Mouse (Mus musculus) MEL (cell line): Measurements from ENCODE around the gene Asic3.
A peak's percentile ranks its signal among the peaks of the same experiment; 100 is the strongest.

Experiments
- CTCF ChIP-seq, 3 experiments: IDR thresholded peaks in 2 of 3; conservative IDR thresholded peaks in 1 of 3; 2 replicates each; pipeline ENCODE4 v1.5.1; 2011 to 2012; ENCODE audit warnings: low read length in 3 of 3, low read depth in 2 of 3, mild to moderate bottlenecking in 2 of 3, improper control_type of control experiment in 1 of 3, inconsistent platforms in 1 of 3, mixed read lengths in 1 of 3, moderate library complexity in 1 of 3; ENCODE audit not compliant: control insufficient read depth in 1 of 3, insufficient read depth in 1 of 3, poor library complexity in 1 of 3, severe bottlenecking in 1 of 3
- E2F4 ChIP-seq: IDR thresholded peaks from 2 replicates; pipeline ENCODE4 v1.6.1; 2011; ENCODE audit warnings: low read depth, low read length, improper control_type of control experiment, borderline replicate concordance
- ETS1 ChIP-seq: IDR thresholded peaks from 2 replicates; pipeline ENCODE4 v1.6.1; 2012; ENCODE audit warnings: low read depth, mild to moderate bottlenecking, inconsistent platforms, low read length, improper control_type of control experiment, moderate library complexity
- GABPA ChIP-seq: IDR thresholded peaks from 2 replicates; pipeline ENCODE4 v1.6.1; 2012; ENCODE audit warnings: low read depth, mild to moderate bottlenecking, inconsistent platforms, low read length, improper control_type of control experiment, moderate library complexity
- HCFC1 ChIP-seq: IDR thresholded peaks from 2 replicates; pipeline ENCODE4 v1.6.1; 2012; ENCODE audit warnings: low read depth, mild to moderate bottlenecking, inconsistent platforms, low read length, improper control_type of control experiment, moderate library complexity
- JUND ChIP-seq: IDR thresholded peaks from 2 replicates; pipeline ENCODE4 v1.6.1; 2011; ENCODE audit warnings: low read depth, mild to moderate bottlenecking, improper control_type of control experiment, low read length
- KAT2A ChIP-seq: conservative IDR thresholded peaks from 2 replicates; pipeline ENCODE4 v1.6.1; 2012; ENCODE audit warnings: low read depth, low read length, improper control_type of control experiment, inconsistent platforms
- MAZ ChIP-seq: IDR thresholded peaks from 2 replicates; pipeline ENCODE4 v1.6.1; 2012; ENCODE audit warnings: low read depth, mild to moderate bottlenecking, inconsistent platforms, low read length, improper control_type of control experiment
- POLR2A ChIP-seq, 2 experiments: IDR thresholded peaks; 2 replicates each; pipeline ENCODE4 v1.6.1; 2011 to 2012; ENCODE audit warnings: low read length in 2 of 2, mild to moderate bottlenecking in 2 of 2, control low read depth in 1 of 2, improper control_type of control experiment in 1 of 2, low read depth in 1 of 2, moderate library complexity in 1 of 2; ENCODE audit not compliant: control insufficient read depth in 1 of 2, insufficient read depth in 1 of 2, poor library complexity in 1 of 2
- RCOR1 ChIP-seq: IDR thresholded peaks from 2 replicates; pipeline ENCODE4 v1.6.1; 2012; ENCODE audit warnings: low read depth, mild to moderate bottlenecking, inconsistent platforms, low read length, improper control_type of control experiment
- TAL1 ChIP-seq: IDR thresholded peaks from 2 replicates; pipeline ENCODE4 v1.6.1; 2012; ENCODE audit warnings: mild to moderate bottlenecking, inconsistent platforms, low read length, moderate library complexity, mixed read lengths
- USF1 ChIP-seq: IDR thresholded peaks from 2 replicates; pipeline ENCODE4 v1.6.1; 2014; ENCODE audit warnings: low read depth, mild to moderate bottlenecking, inconsistent platforms, low read length, improper control_type of control experiment, moderate library complexity

- TF ChIP-seq POLR2A (IDR thresholded peaks at IDR 0.05; ENCODE audit: control insufficient read depth in 1 of 2, insufficient read depth in 1 of 2, low read depth in 1 of 2, low read length in 2 of 2, poor library complexity in 1 of 2) (peak; percentile 64 to 87), MAZ (peak; percentile 90), E2F4 (no peak), ETS1 (peak; percentile 61), GABPA (no peak), JUND (0 out of 2 replicates have a peak, but pooled peaks have one; percentile 18), USF1 (peak; percentile 80), CTCF (IDR thresholded peaks at IDR 0.05 in 2 of 3, conservative IDR thresholded peaks at IDR 0.05 in 1 of 3; ENCODE audit: control insufficient read depth in 1 of 3, insufficient read depth in 1 of 3, low read depth in 2 of 3, low read length in 3 of 3, poor library complexity in 1 of 3, severe bottlenecking in 1 of 3) (peak; percentile 44 to 63 (median 55); a peak in 5 of 6 replicates), HCFC1 (peak; percentile 93), TAL1 (no peak), KAT2A (peak; percentile 72), RCOR1 (no peak)
These were observed 18.9 kb upstream of the Asic3 start for GRCm38 (mm10) chr5:24394165-24394894.
